Mouse (Mus musculus) midbrain, embryonic 14.5 days (tissue): ENCODE data around the gene Lrrc25. TPM values are rescaled to one million over a fixed set of nuclear protein-coding genes. Genes with fewer than 3 reads are reported as not detected.

Experiments
- ATAC-seq: fragments of 200-750 bp; cut with Nextera tagmentation; 2 replicates; pipeline ENCODE4 v1.8.0; 2017; ENCODE audit warnings: moderate number of reproducible peaks, moderate library complexity; ENCODE audit not compliant: low FRiP score, low TSS enrichment
- DNase-seq: peaks from one replicate; pipeline ENCODE4 v3.0.0-alpha.2; 2015
- H3K27ac ChIP-seq: fragments of 300-500 bp; sonication (generic); replicated peaks from 2 replicates; pipeline ENCODE4 v1.5.1; 2014; ENCODE audit warnings: mild to moderate bottlenecking, low read depth, low read length, moderate library complexity
- H3K27me3 ChIP-seq: fragments of 300-500 bp; sonication (generic); 2 replicates; pipeline ENCODE4 v1.6.1; 2014; ENCODE audit warnings: low read length, control low read depth, mixed read lengths; ENCODE audit not compliant: control insufficient read depth, insufficient read depth
- H3K36me3 ChIP-seq: fragments of 300-500 bp; sonication (generic); 2 replicates; pipeline ENCODE4 v1.6.1; 2014; ENCODE audit warnings: low read length, control low read depth; ENCODE audit not compliant: control insufficient read depth, insufficient read depth
- H3K4me1 ChIP-seq: fragments of 300-500 bp; sonication (generic); 2 replicates; pipeline ENCODE4 v1.6.1; 2014; ENCODE audit warnings: mild to moderate bottlenecking, antibody characterized with exemption, low read length, control low read depth; ENCODE audit not compliant: control insufficient read depth, insufficient read depth
- H3K4me2 ChIP-seq: fragments of 300-500 bp; sonication (generic); 2 replicates; pipeline ENCODE4 v1.6.1; 2014; ENCODE audit warnings: mild to moderate bottlenecking, low read length, moderate library complexity
- H3K4me3 ChIP-seq: fragments of 300-500 bp; sonication (generic); replicated peaks from 2 replicates; pipeline ENCODE4 v1.5.1; 2014; ENCODE audit warnings: low read depth, low read length
- H3K9ac ChIP-seq: fragments of 300-500 bp; sonication (generic); replicated peaks from 2 replicates; pipeline ENCODE4 v1.6.1; 2014; ENCODE audit warnings: mild to moderate bottlenecking, low read length, moderate library complexity
- H3K9me3 ChIP-seq: fragments of 300-500 bp; sonication (generic); 2 replicates; pipeline ENCODE4 v1.6.1; 2016; ENCODE audit warnings: low read length, control low read depth, mixed read lengths; ENCODE audit not compliant: control insufficient read depth
- WGBS: fragments of 180-500 bp; shearing (Covaris S2); extraction: QIAGEN DNeasy Blood & Tissue Kit; methylation state at CpG from one replicate; pipeline ENCODE4 v1.1.7; 2014; 5-methylcytosine and 5-hydroxymethylcytosine counted together
- polyA plus RNA-seq: library from polyadenylated mRNA; unstranded; fragments of >200 nt; fragmentation: Nextera tagmentation; extraction: Ambion mirVana; gene quantifications from 2 replicates; pipeline ENCODE4 v1.2.1, GENCODE M21; 2014

Lrrc25 gene
- polyA plus RNA-seq, 1 experiment from 2014 or later, result 1.1 TPM

DNA sequence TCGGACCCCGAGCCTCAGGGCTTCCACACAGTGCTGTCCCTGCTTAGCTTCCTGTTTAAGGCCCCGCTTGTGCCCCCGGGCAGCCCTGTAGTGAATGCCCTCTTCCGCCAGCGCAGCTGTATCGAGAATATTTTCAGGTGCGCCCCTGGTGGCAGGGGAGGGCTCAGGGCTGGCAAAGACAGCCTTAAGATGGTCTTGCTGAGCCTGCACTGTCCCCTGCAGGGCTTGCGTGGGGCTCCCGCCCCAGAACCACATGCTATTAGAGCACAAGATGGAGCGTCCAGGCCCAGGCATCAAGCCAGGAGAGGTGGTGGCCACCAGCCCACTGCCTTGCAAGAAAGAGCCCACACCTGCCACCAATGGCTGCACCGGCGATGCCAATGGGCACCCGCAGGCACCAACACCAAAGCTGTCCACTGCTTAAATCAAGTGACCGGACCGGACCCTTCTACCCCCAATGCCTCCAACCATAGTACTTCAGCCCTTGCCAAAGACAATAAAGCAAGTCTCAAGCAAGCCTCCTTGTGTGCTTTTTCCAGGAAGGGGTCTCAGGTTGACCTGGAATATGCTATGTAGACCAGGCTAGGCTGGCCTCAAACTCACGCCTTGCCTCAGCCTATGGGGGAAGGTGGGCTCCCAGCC is 19.1 kb upstream of the Lrrc25 start:
- H3K4me3 ChIP-seq, result peak overlapping the region; percentile 39; the same call in 1 of the 2 replicates
- H3K27ac ChIP-seq, result no peak overlapping the region
- H3K9me3 ChIP-seq, result no peaks in the 10 kb centered on the region
- peak overlapping the region; percentile 68 for H3K4me2 ChIP-seq
- H3K27me3 ChIP-seq, result 0 out of 2 replicates have a peak, but pooled peaks cover 5% of the 10 kb centered on the region
- DNase-seq (peak; percentile 29), ATAC-seq (no peak)
- H3K36me3 ChIP-seq, result peaks cover 15% of the 10 kb centered on the region
- peaks cover 55% of the 10 kb centered on the region for H3K4me1 ChIP-seq
- 89% methylated on average over 17 of the region's 17 CpGs for WGBS
- 0 out of 2 replicates have a peak overlapping the region, but pooled peaks have one; percentile 57 for H3K9ac ChIP-seq

DNA sequence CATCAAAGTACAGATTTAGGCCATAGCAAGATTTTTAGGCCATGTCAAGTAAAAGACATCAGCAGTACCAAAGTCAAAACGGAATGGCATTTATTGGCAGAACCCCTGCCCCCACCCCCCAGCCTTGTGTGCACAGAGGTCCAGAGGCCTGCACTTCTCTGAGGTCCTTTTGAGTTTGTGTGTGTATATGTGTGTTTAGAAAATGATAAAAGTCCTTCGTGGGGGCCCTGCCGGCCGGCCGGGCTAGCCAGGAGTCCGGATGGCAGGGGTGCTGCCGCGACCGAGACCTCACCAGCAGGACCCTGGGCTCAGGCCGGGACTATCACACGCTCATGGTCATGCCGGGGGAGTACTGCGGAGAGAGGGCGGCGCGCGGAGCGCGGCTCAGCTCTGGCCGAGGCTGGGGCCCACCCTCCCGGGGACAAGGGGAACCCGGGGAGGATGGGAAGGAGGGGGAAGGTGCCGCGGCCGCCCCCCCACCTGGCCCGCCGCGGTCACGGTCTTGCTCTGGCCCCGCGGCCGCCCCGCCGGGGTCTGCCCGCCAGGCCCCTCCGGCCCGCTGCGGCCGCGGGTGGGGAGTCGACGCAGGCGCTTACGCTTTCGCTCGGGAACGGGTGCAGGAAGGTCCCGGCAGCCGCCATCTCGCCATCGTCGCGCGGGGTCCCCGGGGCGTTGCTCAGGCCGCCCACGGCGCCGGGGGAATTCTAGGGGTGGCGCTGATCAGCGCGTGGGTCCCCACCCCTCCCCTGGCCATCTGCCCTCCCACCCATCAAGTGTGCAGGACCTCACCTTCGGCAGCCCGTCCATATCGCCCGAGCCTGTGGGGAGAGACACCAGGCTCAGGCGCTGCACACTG is 18.3 kb upstream of the Lrrc25 start:
- DNase-seq (no peak), ATAC-seq (no peak)
- Histone ChIP-seq H3K4me1 (peaks cover 55% of the 10 kb centered on the region), H3K9me3 (no peaks in the 10 kb centered on the region), H3K27ac (peak overlapping the region; percentile 41; the same call in 1 of the 2 replicates), H3K4me2 (peak overlapping the region; percentile 68), H3K36me3 (peaks cover 18% of the 10 kb centered on the region), H3K4me3 (peak overlapping the region; percentile 39), H3K9ac (peak overlapping the region; percentile 57), H3K27me3 (0 out of 2 replicates have a peak, but pooled peaks cover 5% of the 10 kb centered on the region)
- WGBS, result 6% methylated on average over 61 of the region's 68 CpGs

DNA sequence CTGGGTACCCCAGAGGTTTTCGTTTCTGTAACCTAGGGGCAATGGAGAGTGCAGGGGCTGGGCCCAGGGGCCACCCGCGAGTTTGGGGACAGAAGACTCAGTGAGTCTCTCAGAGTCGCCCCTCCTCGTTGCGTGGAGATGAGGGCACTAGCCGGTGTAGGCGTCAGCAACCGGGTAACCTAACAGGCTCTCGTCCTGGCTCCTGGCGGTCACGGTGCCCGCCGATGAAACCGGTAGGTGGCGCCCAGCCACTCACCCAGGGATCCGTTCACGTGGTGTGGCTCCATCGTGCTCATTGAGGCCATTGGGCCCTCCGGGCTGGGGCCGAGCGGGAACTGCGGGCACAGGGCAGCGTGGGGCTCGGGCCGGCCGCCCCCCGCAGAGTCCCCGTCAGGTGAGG is 17.7 kb upstream of the Lrrc25 start:
- peak overlapping the region; percentile 68 for H3K4me2 ChIP-seq
- H3K27me3 ChIP-seq, result 0 out of 2 replicates have a peak, but pooled peaks cover 5% of the 10 kb centered on the region
- WGBS, result under 1% methylated on average over 29 of the region's 29 CpGs
- DNase-seq (peak; percentile 89), ATAC-seq (peak; percentile 41)
- H3K9ac ChIP-seq, result peak overlapping the region; percentile 57
- H3K4me1 ChIP-seq, result peaks cover 55% of the 10 kb centered on the region
- peaks cover 18% of the 10 kb centered on the region for H3K36me3 ChIP-seq
- H3K4me3 ChIP-seq, result peak overlapping the region; percentile 39
- peak overlapping the region; percentile 52; the same call in 1 of the 2 replicates for H3K27ac ChIP-seq
- no peaks in the 10 kb centered on the region for H3K9me3 ChIP-seq

DNA sequence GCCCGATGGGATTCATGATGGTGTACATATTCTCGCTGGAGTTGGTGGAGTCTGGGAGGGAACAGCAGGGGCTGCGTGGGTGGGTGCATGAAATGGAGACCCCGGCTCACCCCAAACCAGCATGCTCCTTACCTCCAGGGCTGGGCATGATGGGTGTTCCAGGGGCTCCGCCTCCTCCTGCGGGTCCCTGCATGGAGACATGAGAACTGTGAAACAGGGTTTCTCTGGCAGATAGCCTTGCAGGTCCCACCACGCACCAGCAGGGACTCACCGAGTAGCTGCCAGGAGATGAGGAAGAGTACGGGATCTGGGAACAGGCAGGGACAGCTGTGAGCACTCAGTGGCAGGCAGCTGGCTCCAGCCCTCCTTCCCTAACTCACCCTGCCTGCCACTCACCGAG is 17.2 kb upstream of the Lrrc25 start:
- Histone ChIP-seq H3K27ac (peak overlapping the region; percentile 52; the same call in 1 of the 2 replicates), H3K4me1 (peaks cover 55% of the 10 kb centered on the region), H3K9ac (peak overlapping the region; percentile 57; the same call in 1 of the 2 replicates), H3K9me3 (no peaks in the 10 kb centered on the region), H3K36me3 (peaks cover 18% of the 10 kb centered on the region), H3K4me2 (peak overlapping the region; percentile 68), H3K4me3 (peak overlapping the region; percentile 39), H3K27me3 (0 out of 2 replicates have a peak, but pooled peaks cover 5% of the 10 kb centered on the region)
- 12% methylated on average over 10 of the region's 10 CpGs for WGBS
- DNase-seq (peak; percentile 46), ATAC-seq (no peak)

DNA sequence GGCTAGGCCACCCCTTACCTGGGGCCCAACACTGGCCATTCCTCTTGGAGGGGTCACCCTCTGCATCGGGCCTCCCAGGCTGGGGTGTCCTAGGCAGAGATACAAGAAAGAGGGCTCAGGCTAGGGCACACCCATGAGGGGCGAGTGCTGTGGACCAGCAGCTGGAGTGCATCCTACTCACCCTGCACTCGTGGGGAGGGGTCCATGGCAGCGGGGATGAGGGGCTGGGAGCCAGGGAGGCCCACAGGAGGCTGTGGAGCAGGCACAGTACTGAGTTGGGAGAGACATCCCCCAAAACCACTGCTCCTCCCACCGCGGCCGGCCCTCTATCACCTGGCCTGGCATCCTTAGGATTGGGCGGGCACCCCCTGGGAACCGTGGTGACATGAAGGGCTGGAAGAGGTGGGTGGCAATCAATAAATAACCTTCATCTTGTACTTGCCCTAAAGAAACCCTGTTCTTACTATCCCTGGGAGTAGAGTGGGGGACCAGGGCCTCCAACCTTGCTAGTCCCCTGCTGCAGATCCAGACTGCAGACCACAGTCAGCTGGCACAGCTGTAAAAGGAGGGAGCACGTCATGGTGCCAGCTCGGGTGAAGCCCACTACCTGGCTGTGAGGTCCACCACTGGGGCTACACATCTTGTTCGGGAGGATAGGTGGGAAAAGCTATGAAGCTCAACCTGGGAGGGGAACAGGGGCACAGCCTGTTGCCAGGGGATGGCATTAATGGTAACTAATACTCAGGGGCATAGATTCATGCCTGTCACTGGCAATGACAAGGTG is 16.3 kb upstream of the Lrrc25 start:
- H3K27ac ChIP-seq, result peak overlapping the region; percentile 86; the same call in 1 of the 2 replicates
- no peak overlapping the region for H3K4me2 ChIP-seq
- 0 out of 2 replicates have a peak, but pooled peaks cover 5% of the 10 kb centered on the region for H3K27me3 ChIP-seq
- ATAC-seq (no peak), DNase-seq (no peak)
- no peaks in the 10 kb centered on the region for H3K9me3 ChIP-seq
- no peak overlapping the region for H3K4me3 ChIP-seq
- 84% methylated on average over 12 of the region's 12 CpGs for WGBS
- H3K4me1 ChIP-seq, result peaks cover 59% of the 10 kb centered on the region
- H3K36me3 ChIP-seq, result peaks cover 18% of the 10 kb centered on the region
- peak overlapping the region; percentile 29; the same call in 1 of the 2 replicates for H3K9ac ChIP-seq

DNA sequence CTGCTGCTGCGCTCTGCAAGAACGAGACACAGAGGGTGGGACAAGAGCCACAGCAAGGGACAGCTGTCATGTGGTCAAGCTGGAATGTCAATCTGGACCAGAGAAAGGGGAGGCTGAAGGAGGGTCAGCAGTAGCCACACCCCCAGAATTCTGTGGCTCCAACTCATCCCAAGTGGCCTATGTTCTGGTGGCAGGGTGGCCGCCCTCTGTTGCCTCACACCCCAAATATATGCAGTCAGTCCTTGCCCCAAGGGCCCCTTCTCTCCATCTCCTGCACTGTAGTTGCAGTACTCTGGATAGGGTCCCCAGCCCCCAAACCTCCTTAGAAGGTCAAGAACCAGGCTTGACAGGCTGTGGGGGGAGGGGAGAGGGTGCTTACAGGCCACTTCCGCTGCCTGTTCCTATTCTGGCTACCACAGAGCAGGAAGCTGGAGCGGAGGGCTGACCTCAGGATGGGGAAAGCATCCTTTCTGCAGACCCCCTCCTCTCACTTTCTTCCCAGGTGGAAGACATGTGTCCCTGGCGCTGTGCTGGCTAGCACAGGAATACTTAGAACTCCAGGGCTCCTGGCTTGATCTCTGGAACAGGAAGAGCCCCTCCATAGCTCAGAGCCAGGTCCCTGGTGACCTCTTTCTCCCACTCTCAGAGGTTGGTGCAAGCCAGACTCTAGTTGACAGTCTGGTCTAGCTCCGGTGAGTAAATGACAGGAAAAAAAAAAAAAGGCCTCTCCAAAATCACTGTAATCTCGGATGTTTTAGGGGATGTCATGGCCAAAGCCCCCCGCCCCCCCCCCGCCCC is 15.3 kb upstream of the Lrrc25 start:
- Histone ChIP-seq H3K4me3 (0 out of 2 replicates have a peak overlapping the region, but pooled peaks have one; percentile 13), H3K9me3 (no peaks in the 10 kb centered on the region), H3K4me2 (peak overlapping the region; percentile 53), H3K9ac (peak overlapping the region; percentile 13; the same call in 1 of the 2 replicates), H3K36me3 (peaks cover 18% of the 10 kb centered on the region), H3K27ac (peak overlapping the region; percentile 86), H3K27me3 (0 out of 2 replicates have a peak, but pooled peaks cover under 1% of the 10 kb centered on the region), H3K4me1 (peaks cover 52% of the 10 kb centered on the region)
- ATAC-seq (peak; percentile 10), DNase-seq (peak; percentile 49)
- 10% methylated on average over 10 of the region's 10 CpGs for WGBS

DNA sequence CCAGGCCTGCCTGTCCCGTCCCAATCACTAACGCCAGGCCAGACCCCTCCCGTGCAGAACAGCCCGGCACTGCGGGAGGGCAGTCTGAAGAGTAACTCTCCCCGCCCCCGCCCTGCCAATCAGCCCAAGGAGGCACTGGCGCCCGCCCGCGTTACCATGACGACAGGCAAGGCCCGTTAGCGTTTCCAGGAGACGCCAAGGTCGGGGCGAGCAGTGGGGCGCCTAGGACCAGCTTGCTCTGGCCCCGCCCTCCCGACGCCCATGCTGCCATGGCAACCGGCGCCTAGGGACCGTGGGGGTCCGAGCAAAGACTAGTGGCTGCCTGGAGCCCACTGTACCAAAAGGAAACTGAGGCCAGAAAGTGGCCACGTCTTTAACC is 14.7 kb upstream of the Lrrc25 start:
- H3K27ac ChIP-seq, result peak overlapping the region; percentile 86
- H3K9ac ChIP-seq, result peak overlapping the region; percentile 13; the same call in 1 of the 2 replicates
- peak; percentile 97 for DNase-seq
- no peaks in the 10 kb centered on the region for H3K27me3 ChIP-seq
- H3K36me3 ChIP-seq, result peaks cover 13% of the 10 kb centered on the region
- H3K4me2 ChIP-seq, result peak overlapping the region; percentile 53
- 0 out of 2 replicates have a peak overlapping the region, but pooled peaks have one; percentile 13 for H3K4me3 ChIP-seq
- WGBS, result 2% methylated on average over 26 of the region's 26 CpGs
- H3K4me1 ChIP-seq, result peaks cover 52% of the 10 kb centered on the region
- H3K9me3 ChIP-seq, result no peaks in the 10 kb centered on the region
- ATAC-seq, result peak; percentile 79
